Mouse (Mus musculus): ENCODE measurements around the gene Olfr412. TPM values are rescaled to one million over a fixed set of nuclear protein-coding genes. Genes with fewer than 3 reads are reported as not detected.
A peak's percentile ranks its signal among the peaks of the same experiment; 100 is the strongest.

The Olfr412 gene
- not detected in 2 replicates for polyA plus RNA-seq (2014; fragmentation: Nextera tagmentation; extraction: Ambion mirVana)

DNA sequence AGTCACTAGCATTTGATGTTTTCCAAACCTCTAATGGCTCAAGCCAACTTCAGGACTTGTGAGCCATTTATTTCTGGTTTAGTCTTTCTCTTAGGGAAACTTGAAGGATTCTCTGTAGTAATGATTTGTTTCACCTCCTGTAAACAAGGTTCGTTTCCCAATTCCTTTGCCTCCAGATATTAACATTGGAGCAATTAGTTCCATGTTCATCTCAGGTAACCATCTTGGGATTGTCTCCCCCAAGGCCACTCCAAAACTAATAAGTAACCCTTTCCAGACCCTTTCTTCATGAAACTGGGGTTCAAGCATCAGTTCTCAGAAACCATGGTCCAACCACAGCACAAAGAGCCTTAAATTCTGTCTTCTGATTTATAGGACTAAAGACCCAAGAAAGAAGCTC is at the start of gene Olfr412:
TSS of gene Olfr412 (plus strand) at position 301 of the 400 bp plus-strand sequence.
- WGBS = 71% methylated on average over 1 of the region's 1 CpGs
- no peak for ATAC-seq (ENCODE audit: insufficient number of reproducible peaks, insufficient read depth, low FRiP score, low read depth)
- no peak within 1 kb of the TSS for H3K9ac ChIP-seq (replicated peaks; ENCODE audit: low read depth, low read length)
- no peak within 1 kb of the TSS for H3K4me2 ChIP-seq (replicated peaks; ENCODE audit: low read depth, low read length)
- H3K36me3 ChIP-seq (ENCODE audit: control insufficient read depth, insufficient read depth, low read length) = no peaks in the 10 kb centered on the region
- no peak within 1 kb of the TSS for H3K4me3 ChIP-seq (ENCODE audit: low read depth, low read length)
- no peaks in the 10 kb centered on the region for H3K4me1 ChIP-seq (ENCODE audit: control insufficient read depth, insufficient read depth, low read length)
- H3K27me3 ChIP-seq (ENCODE audit: control insufficient read depth, insufficient read depth, low read length) = no peaks in the 10 kb centered on the region
- H3K9me3 ChIP-seq (ENCODE audit: control insufficient read depth, low read depth, low read length) = no peaks in the 10 kb centered on the region
- no peak within 1 kb of the TSS for H3K27ac ChIP-seq (ENCODE audit: low read length)

- no peak overlapping the region for H3K27ac ChIP-seq (ENCODE audit: low read length)
- no peaks in the 10 kb centered on the region for H3K4me1 ChIP-seq (ENCODE audit: control insufficient read depth, insufficient read depth, low read length)
- WGBS = 68% methylated on average over 2 of the region's 2 CpGs
- no peak for ATAC-seq (ENCODE audit: insufficient number of reproducible peaks, insufficient read depth, low FRiP score, low read depth)
- H3K27me3 ChIP-seq (ENCODE audit: control insufficient read depth, insufficient read depth, low read length) = no peaks in the 10 kb centered on the region
- no peak overlapping the region for H3K9ac ChIP-seq (replicated peaks; ENCODE audit: low read depth, low read length)
- no peaks in the 10 kb centered on the region for H3K36me3 ChIP-seq (ENCODE audit: control insufficient read depth, insufficient read depth, low read length)
- no peaks in the 10 kb centered on the region for H3K9me3 ChIP-seq (ENCODE audit: control insufficient read depth, low read depth, low read length)
- H3K4me3 ChIP-seq (ENCODE audit: low read depth, low read length) = no peak overlapping the region
- H3K4me2 ChIP-seq (replicated peaks; ENCODE audit: low read depth, low read length) = no peak overlapping the region
Observed at GRCm38 (mm10) chr11:74326044-74326443, 35.8 kb upstream of the Olfr412 start.

- H3K4me3 ChIP-seq (ENCODE audit: low read depth, low read length) = no peak overlapping the region
- no peaks in the 10 kb centered on the region for H3K27me3 ChIP-seq (ENCODE audit: control insufficient read depth, insufficient read depth, low read length)
- H3K9me3 ChIP-seq (ENCODE audit: control insufficient read depth, low read depth, low read length) = no peaks in the 10 kb centered on the region
- H3K9ac ChIP-seq (replicated peaks; ENCODE audit: low read depth, low read length) = no peak overlapping the region
- H3K4me1 ChIP-seq (ENCODE audit: control insufficient read depth, insufficient read depth, low read length) = no peaks in the 10 kb centered on the region
- H3K27ac ChIP-seq (ENCODE audit: low read length) = no peak overlapping the region
- no peak overlapping the region for H3K4me2 ChIP-seq (replicated peaks; ENCODE audit: low read depth, low read length)
- no peaks in the 10 kb centered on the region for H3K36me3 ChIP-seq (ENCODE audit: control insufficient read depth, insufficient read depth, low read length)
- no peak for ATAC-seq (ENCODE audit: insufficient number of reproducible peaks, insufficient read depth, low FRiP score, low read depth)
Observed at GRCm38 (mm10) chr11:74328781-74329180, 33.1 kb upstream of the Olfr412 start.

DNA sequence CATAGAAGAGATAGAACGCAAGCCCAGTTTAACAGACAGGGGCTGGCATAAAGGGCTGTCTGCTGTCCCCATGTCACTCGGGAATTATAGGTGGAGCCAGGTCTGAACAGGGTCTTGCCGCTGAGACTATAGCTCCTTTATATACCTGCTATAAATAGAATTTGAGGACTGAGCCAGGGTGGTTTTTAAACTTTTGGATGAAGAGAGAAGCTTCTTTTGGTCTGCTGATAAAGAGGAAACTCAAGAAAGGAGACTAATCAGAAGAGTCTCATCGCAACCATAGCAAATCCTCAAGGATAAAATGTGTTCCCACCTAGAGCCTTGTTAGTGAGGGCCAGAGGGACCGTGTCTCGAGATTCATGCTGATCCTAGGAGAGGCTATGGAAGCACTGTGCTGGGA is 23.9 kb upstream of the Olfr412 start, which contains the start of gene Olfr410:
TSS of gene Olfr410 (minus strand) at position 101 of the 400 bp plus-strand sequence.
- Histone ChIP-seq H3K27ac (ENCODE audit: low read length) (no peak within 1 kb of the TSS), H3K27me3 (ENCODE audit: control insufficient read depth, insufficient read depth, low read length) (no peaks in the 10 kb centered on the region), H3K4me1 (ENCODE audit: control insufficient read depth, insufficient read depth, low read length) (no peaks in the 10 kb centered on the region), H3K4me2 (replicated peaks; ENCODE audit: low read depth, low read length) (no peak within 1 kb of the TSS), H3K9ac (replicated peaks; ENCODE audit: low read depth, low read length) (no peak within 1 kb of the TSS), H3K4me3 (ENCODE audit: low read depth, low read length) (no peak within 1 kb of the TSS), H3K36me3 (ENCODE audit: control insufficient read depth, insufficient read depth, low read length) (no peaks in the 10 kb centered on the region), H3K9me3 (ENCODE audit: control insufficient read depth, low read depth, low read length) (no peaks in the 10 kb centered on the region)
- ATAC-seq (ENCODE audit: insufficient number of reproducible peaks, insufficient read depth, low FRiP score, low read depth) = no peak
- 83% methylated on average over 6 of the region's 6 CpGs for WGBS

- no peak within 1 kb of the TSS for H3K4me3 ChIP-seq (ENCODE audit: low read depth, low read length)
- H3K36me3 ChIP-seq (ENCODE audit: control insufficient read depth, insufficient read depth, low read length) = no peaks in the 10 kb centered on the region
- ATAC-seq (ENCODE audit: insufficient number of reproducible peaks, insufficient read depth, low FRiP score, low read depth) = no peak
- no peak within 1 kb of the TSS for H3K9ac ChIP-seq (replicated peaks; ENCODE audit: low read depth, low read length)
- no peaks in the 10 kb centered on the region for H3K27me3 ChIP-seq (ENCODE audit: control insufficient read depth, insufficient read depth, low read length)
- no peak within 1 kb of the TSS for H3K4me2 ChIP-seq (replicated peaks; ENCODE audit: low read depth, low read length)
- H3K4me1 ChIP-seq (ENCODE audit: control insufficient read depth, insufficient read depth, low read length) = no peaks in the 10 kb centered on the region
- no peaks in the 10 kb centered on the region for H3K9me3 ChIP-seq (ENCODE audit: control insufficient read depth, low read depth, low read length)
- H3K27ac ChIP-seq (ENCODE audit: low read length) = no peak within 1 kb of the TSS
- WGBS = 84% methylated on average over 3 of the region's 3 CpGs
Observed at GRCm38 (mm10) chr11:74352550-74352949, 9.3 kb upstream of the Olfr412 start, which contains the start of gene Olfr411. Olfr411 (minus strand) TSS chr11:74352650.

DNA sequence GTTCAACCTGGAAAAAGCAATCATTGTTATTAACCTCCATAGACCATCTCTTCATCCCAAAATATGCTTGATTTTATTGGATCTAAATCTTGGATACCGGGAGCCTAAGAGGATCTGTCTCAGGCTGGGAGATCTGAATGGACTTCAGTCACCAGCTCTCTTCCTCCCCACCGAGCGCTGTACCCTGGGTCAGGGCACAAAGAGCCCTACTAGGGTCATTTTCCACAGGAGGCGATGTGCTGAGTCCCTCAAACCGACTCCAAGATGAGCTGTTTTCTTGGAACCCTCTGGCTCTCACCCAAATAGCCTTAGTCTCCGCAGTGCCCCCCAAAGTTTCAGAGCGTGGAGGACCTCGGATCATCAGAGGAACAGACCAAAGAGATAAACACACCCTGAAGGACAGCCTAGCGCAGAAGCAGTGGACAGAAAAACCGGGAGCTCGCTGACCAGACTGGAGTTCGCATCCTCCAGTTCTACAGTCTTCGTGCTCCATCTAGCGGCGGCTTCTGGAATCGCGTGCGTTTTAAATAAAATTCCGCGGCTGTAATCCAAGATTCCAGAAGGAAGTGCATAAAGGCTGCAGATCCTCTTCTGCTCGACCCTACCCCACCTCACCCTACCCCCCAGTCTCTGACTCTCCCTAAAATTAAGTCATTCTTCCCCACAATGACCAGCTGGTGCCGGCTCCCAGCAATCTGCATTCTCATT is 9.7 kb downstream of the Olfr412 start:
- Histone ChIP-seq H3K27ac (ENCODE audit: low read length) (no peak overlapping the region), H3K9me3 (ENCODE audit: control insufficient read depth, low read depth, low read length) (no peaks in the 10 kb centered on the region), H3K36me3 (ENCODE audit: control insufficient read depth, insufficient read depth, low read length) (no peaks in the 10 kb centered on the region), H3K27me3 (ENCODE audit: control insufficient read depth, insufficient read depth, low read length) (no peaks in the 10 kb centered on the region), H3K4me2 (replicated peaks; ENCODE audit: low read depth, low read length) (no peak overlapping the region), H3K9ac (replicated peaks; ENCODE audit: low read depth, low read length) (no peak overlapping the region), H3K4me1 (ENCODE audit: control insufficient read depth, insufficient read depth, low read length) (no peaks in the 10 kb centered on the region), H3K4me3 (ENCODE audit: low read depth, low read length) (no peak overlapping the region)
- peak; percentile 42; the same call in 1 of the 2 replicates for ATAC-seq (ENCODE audit: insufficient number of reproducible peaks, insufficient read depth, low FRiP score, low read depth)
- 11% methylated on average over 22 of the region's 22 CpGs for WGBS

GRCm38 (mm10) chr11:74376847-74377246 is 15.0 kb downstream of the Olfr412 start:
- Histone ChIP-seq H3K36me3 (ENCODE audit: control insufficient read depth, insufficient read depth, low read length) (no peaks in the 10 kb centered on the region), H3K4me2 (replicated peaks; ENCODE audit: low read depth, low read length) (no peak overlapping the region), H3K27ac (ENCODE audit: low read length) (no peak overlapping the region), H3K9me3 (ENCODE audit: control insufficient read depth, low read depth, low read length) (no peaks in the 10 kb centered on the region), H3K27me3 (ENCODE audit: control insufficient read depth, insufficient read depth, low read length) (no peaks in the 10 kb centered on the region), H3K9ac (replicated peaks; ENCODE audit: low read depth, low read length) (no peak overlapping the region), H3K4me3 (ENCODE audit: low read depth, low read length) (no peak overlapping the region), H3K4me1 (ENCODE audit: control insufficient read depth, insufficient read depth, low read length) (no peaks in the 10 kb centered on the region)
- ATAC-seq (ENCODE audit: insufficient number of reproducible peaks, insufficient read depth, low FRiP score, low read depth) = no peak
- 71% methylated on average over 3 of the region's 3 CpGs for WGBS

DNA sequence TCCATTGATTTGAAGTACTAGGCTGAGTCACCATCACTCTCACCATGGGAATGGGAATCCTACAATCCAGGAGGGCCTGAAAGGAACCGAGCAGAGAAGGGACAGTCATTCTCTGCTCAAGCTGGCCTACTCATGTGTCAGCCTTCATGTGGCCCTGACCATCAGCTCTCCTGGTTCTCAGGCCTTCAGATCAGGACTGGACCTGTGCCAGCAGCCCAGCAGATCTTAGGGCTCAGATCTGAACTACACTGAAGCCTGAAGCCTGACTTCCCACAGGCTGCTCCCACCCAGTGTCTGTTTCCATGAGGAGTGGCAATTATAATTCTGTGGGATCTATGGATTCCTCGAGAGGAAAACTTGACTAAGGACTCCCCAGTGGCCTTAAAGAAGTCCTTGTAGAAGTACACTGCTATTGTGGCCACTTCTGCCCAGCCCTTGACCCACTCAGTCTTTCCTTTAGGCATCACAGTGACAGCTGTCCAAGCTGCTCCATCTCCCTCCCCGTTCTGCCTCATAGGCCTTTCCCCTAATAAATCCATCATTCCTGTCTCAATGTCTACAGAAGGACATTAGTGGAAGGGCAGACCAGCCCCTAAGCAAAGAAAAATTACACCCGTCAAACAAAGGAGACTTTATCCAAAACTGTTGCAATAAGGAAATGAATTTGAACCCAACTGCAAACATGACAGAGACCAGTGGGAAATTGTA is 17.5 kb downstream of the Olfr412 start:
- Histone ChIP-seq H3K4me2 (replicated peaks; ENCODE audit: low read depth, low read length) (no peak overlapping the region), H3K4me3 (ENCODE audit: low read depth, low read length) (no peak overlapping the region), H3K36me3 (ENCODE audit: control insufficient read depth, insufficient read depth, low read length) (no peaks in the 10 kb centered on the region), H3K9me3 (ENCODE audit: control insufficient read depth, low read depth, low read length) (no peaks in the 10 kb centered on the region), H3K27ac (ENCODE audit: low read length) (no peak overlapping the region), H3K27me3 (ENCODE audit: control insufficient read depth, insufficient read depth, low read length) (no peaks in the 10 kb centered on the region), H3K4me1 (ENCODE audit: control insufficient read depth, insufficient read depth, low read length) (no peaks in the 10 kb centered on the region), H3K9ac (replicated peaks; ENCODE audit: low read depth, low read length) (no peak overlapping the region)
- ATAC-seq (ENCODE audit: insufficient number of reproducible peaks, insufficient read depth, low FRiP score, low read depth) = no peak
- WGBS = 41% methylated on average over 4 of the region's 4 CpGs

All from stomach, embryonic 14.5 days (tissue).